Mouse (Mus musculus) adrenal gland, postnatal 4 days (tissue): ENCODE data around the gene Car5a. TPM values are rescaled to one million over a fixed set of nuclear protein-coding genes. Genes with fewer than 3 reads are reported as not detected.
A peak's percentile ranks its signal among the peaks of the same experiment; 100 is the strongest.

ENCODE experiments used
- DNase-seq, 2 experiments: peaks; one replicate each; pipeline ENCODE4 v3.0.0; 2021 to 2022; ENCODE audit warnings: low spot score in 2 of 2, mixed read lengths in 2 of 2
- total RNA-seq, 2 experiments: library from RNA; stranded (reverse); gene quantifications; 2 replicates each; pipeline ENCODE4 v1.2.3; 2021

Gene Car5a
- total RNA-seq, 2 experiments from 2014 or later: 0.76 TPM; not detected in 1

- no peak for DNase-seq
These were observed 36.1 kb downstream of the Car5a start for GRCm38 (mm10) chr8:121908378-121909147.

DNA sequence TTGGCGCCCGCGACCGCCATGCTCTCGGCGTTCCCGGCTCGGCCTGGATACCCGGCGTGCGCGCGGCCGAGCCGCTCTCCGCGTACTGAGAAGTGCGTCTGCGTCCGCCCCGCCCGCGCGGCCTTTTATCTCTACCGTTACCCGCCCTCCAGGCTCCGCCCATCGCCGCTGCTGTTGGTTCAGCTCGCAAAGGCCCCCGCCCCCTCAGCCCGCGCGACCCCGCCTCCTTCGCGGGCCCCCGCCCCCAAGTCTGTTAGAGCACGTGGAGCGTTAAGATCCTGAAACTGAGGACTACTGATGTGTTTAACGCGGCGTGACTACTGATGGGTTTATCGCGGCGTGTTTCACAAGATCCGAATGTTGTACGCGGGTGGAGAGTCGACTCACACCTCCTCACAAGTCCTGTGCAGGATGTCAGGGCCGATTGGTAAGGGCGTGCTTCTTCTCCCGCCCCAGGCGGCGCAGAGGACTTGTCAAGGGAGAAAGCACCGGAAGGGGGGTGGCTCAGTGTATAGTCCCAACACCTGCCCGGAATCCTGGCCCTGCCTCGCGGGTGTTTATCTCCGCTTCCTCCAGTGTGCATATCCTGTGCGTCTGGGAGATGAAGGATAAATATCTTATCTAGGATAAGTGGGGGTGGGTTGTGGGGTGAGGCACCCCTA lies 37.0 kb downstream of the Car5a start, which contains the start of gene Slc7a5:
TSS of gene Slc7a5 (minus strand) at position 108 of the 662 bp plus-strand sequence.
- peak; percentile 94 to 95 for DNase-seq

GRCm38 (mm10) chr8:121906542-121907512 lies 37.9 kb downstream of the Car5a start:
- no peak for DNase-seq

DNA sequence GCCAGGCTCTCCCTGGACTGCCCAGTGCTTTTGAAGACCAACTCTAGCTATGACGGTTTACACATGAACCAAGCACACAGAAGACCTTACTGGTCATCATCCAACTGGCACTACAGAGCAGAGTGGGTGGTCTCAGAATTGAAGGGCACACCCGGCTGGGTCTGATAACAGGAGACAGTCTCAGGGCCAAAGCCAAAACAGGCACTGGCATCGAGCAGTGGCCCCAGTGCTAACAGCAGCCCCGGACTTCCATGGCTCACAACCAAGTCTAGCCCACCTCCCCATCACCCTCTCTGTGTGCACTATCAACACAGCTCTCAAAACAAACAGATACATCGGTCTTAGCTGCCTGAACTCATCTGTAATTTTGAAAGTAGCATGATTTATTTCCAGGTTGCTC lies 38.8 kb downstream of the Car5a start:
- DNase-seq: no peak

- no peak for DNase-seq
These were observed 39.3 kb downstream of the Car5a start for GRCm38 (mm10) chr8:121905420-121905819.

DNA sequence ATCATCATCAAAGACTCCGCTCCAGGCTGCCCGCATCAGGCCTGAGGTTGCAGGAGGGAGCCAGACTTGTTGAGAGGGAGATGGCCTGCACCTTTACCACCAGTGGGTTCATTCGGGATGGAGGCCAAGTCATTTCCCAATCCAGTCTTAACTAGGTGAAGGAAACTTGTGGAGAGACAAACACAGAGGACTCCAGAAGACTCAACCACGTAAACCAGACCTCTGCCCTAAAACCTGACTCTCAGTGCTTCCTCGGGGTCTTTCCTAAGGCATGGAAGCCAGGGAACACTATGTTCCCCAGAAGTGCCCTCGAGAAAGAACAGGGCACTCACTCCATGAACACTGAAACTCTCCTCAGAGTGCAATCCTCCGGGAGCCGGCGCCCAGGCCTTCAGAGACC lies 39.7 kb downstream of the Car5a start:
- DNase-seq: no peak

GRCm38 (mm10) chr8:121903977-121904376 lies 40.7 kb downstream of the Car5a start:
- DNase-seq: no peak

DNA sequence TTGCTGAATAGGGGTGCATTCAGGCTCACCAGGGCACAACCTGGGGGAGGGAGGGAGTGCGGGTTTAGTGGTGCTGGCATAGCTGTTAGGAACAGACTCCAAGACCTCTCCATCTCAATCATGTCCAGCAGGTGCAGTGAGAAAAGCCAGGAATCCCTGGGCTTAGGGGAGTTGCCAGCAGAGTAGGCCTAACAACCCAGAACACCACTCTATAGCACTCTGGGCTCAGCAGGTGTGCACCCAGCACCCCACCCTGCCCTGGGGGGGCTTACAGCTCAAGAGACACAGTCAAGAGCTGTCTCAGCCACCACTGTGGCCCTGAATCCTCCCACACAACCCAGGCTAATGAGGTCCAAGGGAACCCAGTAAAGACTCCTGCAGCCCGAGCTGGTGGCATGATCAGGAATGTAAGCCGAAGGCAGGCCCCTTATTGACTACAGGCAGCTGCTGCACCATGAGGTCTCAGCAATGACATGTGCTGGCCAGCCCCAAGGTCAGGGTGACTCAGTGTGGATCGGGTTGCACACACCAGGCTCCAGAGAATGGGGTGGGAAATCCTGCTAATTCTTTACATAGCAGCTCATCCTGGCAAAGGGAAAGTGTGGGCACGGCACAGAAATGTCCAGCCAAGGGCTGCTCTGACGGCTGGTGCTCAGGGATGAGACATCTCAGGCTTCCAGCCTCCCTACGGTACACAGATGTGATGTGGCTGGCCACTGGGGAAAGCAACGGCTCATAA lies 43.0 kb downstream of the Car5a start:
- peak in 1 of 2 experiments; percentile 41 for DNase-seq

DNA sequence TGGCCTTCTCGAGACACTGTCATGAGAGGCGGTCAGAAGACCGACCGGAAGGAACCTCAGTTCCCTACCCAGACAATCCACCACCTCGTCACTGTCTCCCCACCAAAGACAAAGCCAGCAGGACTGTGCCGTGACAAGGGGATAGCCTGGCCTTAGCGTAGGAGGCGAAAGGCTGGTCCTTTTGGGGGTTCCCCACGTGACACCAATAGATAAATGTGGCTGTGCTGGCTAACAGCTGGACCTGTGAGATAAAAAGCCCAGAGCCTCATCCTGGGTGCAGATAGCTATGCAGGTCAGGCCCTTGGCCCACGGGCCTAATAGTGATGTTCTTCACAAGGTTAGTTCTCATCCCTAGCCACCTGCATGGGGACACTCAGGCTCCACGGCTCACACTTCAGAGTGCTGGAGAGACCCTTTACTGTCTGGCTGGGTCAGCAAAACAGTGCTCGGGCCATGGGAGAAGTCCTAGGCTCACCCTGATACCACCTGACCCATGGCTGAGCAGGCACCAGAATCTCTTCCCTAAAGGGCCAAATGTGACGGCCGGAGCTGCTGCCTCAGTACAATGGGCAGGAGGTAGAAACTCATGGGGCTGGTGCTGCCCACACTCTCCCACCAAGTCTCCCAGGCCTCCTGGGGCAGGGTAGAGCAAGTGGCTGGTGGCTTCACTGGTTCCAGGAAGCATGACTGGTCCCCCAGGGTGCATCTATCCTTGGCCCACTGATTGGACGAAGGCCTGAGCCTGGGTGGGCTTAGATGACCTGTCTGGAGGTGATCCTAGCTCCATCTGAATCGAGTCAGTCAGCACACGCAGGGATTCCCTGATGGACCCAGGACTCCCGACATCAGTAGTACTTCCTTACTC lies 45.3 kb downstream of the Car5a start:
- no peak for DNase-seq

DNA sequence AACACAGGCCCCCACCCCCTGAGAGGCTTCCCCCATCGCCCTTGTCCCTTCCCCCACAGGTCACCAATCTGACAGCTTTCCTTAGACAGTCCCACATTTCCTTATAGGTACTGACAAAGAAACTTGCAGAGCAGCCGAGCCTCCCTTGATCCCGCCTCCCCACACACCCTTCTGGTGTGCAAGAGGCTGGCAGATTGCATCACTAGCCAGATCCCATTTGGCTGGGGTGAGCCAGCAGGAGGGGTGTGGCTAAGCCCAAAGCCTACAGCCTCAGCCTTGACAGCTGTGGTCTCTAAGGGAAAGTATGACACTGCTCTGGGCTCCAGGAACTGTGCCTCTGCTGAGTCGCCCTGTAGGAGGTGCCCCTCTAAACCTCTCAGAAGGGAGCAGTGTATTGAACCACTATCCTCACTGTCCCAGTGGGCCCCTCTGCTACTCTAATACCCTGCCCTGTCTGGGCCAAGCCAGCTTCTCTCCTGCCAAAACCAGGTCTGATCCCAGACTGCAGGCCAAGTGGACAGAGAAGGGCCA lies 46.2 kb downstream of the Car5a start:
- DNase-seq: peak; percentile 35 to 47

DNA sequence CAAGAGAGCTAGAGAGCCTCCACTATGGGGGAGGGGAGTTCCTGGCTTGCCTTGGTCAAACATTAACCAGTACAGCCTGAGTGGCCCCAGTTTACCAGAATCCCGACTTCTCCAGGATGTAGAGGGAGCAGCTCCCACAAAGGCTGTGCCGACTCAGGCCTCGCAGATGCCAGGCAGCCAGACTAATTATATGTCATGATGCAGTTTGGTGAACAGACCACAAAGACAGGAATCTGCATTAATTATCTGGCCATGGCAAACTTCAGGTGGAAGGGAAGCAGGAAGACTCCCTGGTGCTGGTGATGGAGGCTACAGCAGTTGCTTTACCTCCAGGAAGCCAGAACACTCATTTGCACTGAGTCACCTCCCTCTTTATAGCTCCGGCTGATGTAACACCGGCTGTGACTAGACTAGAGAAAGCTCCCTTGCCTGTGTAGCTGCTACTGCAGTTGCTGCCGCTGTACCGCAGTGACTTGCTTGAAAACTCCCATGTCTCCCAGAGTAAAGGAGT lies 46.8 kb downstream of the Car5a start:
- no peak for DNase-seq

GRCm38 (mm10) chr8:121897205-121897604 lies 47.5 kb downstream of the Car5a start:
- no peak for DNase-seq

GRCm38 (mm10) chr8:121896476-121897145 lies 48.1 kb downstream of the Car5a start:
- no peak for DNase-seq

GRCm38 (mm10) chr8:121895910-121896309 lies 48.8 kb downstream of the Car5a start:
- DNase-seq: no peak

DNA sequence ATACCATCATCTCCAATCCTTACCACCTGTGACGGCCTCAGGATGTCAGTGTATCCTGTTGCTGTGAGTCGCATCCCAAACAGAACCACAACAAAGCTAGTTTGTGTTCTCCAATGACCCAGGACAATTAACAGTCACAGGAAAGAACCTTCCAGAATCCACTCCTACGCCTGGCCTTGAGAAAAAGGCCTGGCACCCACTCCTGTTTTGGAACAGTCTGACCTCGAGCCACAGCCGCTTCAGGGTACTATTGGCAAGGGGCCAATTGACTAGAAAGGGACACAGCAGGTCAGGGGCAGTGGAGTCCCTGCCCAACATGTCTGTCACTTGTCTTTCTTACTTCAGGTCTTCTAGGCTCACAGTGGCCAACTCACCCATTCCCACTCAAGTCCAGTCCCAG lies 51.8 kb downstream of the Car5a start:
- no peak for DNase-seq

GRCm38 (mm10) chr8:121889810-121890785 lies 54.6 kb downstream of the Car5a start:
- no peak for DNase-seq

DNA sequence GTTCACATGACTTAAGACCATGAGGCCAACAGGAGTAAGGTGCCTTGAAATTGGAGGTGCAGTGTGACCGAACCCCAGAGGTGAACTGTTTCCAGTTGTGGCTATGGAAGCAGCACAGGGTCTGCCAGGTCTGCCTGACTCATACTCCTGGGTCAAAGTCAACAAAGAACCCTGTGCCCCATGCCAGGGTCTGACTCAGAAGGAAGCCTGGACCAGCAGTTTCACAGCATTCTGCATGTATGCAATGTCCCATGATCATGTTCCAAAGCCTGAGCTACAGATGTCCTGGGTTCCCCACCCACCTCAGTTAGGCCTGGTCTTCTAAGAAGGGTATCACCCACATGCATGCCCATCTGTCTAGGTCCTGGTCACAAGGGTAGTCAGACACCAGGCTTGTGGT lies 55.4 kb downstream of the Car5a start:
- DNase-seq: no peak
